Comparison of ENCODE assay signal across 8 mouse cellular contexts in genomic region chr15:9072630-9073029, GRCm38 (mm10). TPM values are rescaled to one million over a fixed set of nuclear protein-coding genes. Genes with fewer than 3 reads are reported as not detected.
DNase-seq lines count a peak whose midpoint lies in the region; ATAC-seq and TF ChIP-seq lines count a peak whose summit lies in the region.

No protein-coding gene starts in this region.

- 9% methylated on average over 5 of the region's 5 CpGs for WGBS in heart, embryonic 11.5 days (ENCODE audit: insufficient replicate concordance)
- 21% methylated on average over 5 of the region's 5 CpGs for WGBS in limb, embryonic 15.5 days
- WGBS in neural tube, embryonic 14.5 days = 40% methylated on average over 5 of the region's 5 CpGs

- no peak for TF ChIP-seq CTCF in MEL (IDR thresholded peaks at IDR 0.05 in 2 of 3, conservative IDR thresholded peaks at IDR 0.05 in 1 of 3; ENCODE audit: control insufficient read depth in 1 of 3, insufficient read depth in 1 of 3, low read depth in 2 of 3, low read length in 3 of 3, poor library complexity in 1 of 3, severe bottlenecking in 1 of 3)

- no peaks in the 10 kb centered on the region for H3K9me3 ChIP-seq in MEL (replicated peaks; ENCODE audit: insufficient read depth, low read length)
- no peaks in the 10 kb centered on the region for H3K9me3 ChIP-seq in heart, embryonic 11.5 days (replicated peaks; ENCODE audit: control insufficient read depth, low read length)
- no peaks in the 10 kb centered on the region for H3K9me3 ChIP-seq in limb, embryonic 15.5 days
- H3K9me3 ChIP-seq in neural tube, embryonic 14.5 days (ENCODE audit: control insufficient read depth, low read length) = no peaks in the 10 kb centered on the region

- peaks cover 59% of the 10 kb centered on the region for H3K79me2 ChIP-seq in MEL (ENCODE audit: control insufficient read depth, insufficient read depth, low read length, poor library complexity)

- peaks cover 22 to 24% of the 10 kb centered on the region in 2 experiments for H3K4me1 ChIP-seq in MEL (ENCODE audit: control insufficient read depth in 1 of 2, insufficient read depth in 2 of 2, low read length in 2 of 2)
- H3K4me1 ChIP-seq in heart, embryonic 11.5 days (ENCODE audit: control insufficient read depth, insufficient read depth, low read length) = peaks cover 30% of the 10 kb centered on the region
- peaks cover 23% of the 10 kb centered on the region for H3K4me1 ChIP-seq in limb, embryonic 15.5 days
- peaks cover 12% of the 10 kb centered on the region; the same call in 1 of the 2 replicates for H3K4me1 ChIP-seq in neural tube, embryonic 14.5 days (ENCODE audit: control insufficient read depth, insufficient read depth, low read length)

- TF ChIP-seq RAD21 in MEL (IDR thresholded peaks at IDR 0.05; ENCODE audit: low read depth, low read length) = no peak

- H3K9ac ChIP-seq in MEL (ENCODE audit: control insufficient read depth, low read depth, low read length, poor library complexity, severe bottlenecking) = peak overlapping the region; percentile 97
- H3K9ac ChIP-seq in heart, embryonic 11.5 days (ENCODE audit: low read depth, low read length) = peak overlapping the region; percentile 98
- H3K9ac ChIP-seq in limb, embryonic 15.5 days = no peak overlapping the region
- H3K9ac ChIP-seq in neural tube, embryonic 14.5 days (replicated peaks; ENCODE audit: low read depth, low read length) = peak overlapping the region; percentile 89; the same call in 1 of the 2 replicates

- TF ChIP-seq EP300 in MEL (IDR thresholded peaks at IDR 0.05; ENCODE audit: low read depth in 1 of 2, low read length in 2 of 2) = no peak; a peak in 1 of 4 replicates

- H3K27me3 ChIP-seq in MEL (ENCODE audit: control insufficient read depth in 1 of 2, insufficient read depth in 2 of 2, low read length in 2 of 2) = no peaks in the 10 kb centered on the region
- no peaks in the 10 kb centered on the region for H3K27me3 ChIP-seq in heart, embryonic 11.5 days (ENCODE audit: control insufficient read depth, insufficient read depth, low read length)
- no peaks in the 10 kb centered on the region for H3K27me3 ChIP-seq in limb, embryonic 15.5 days
- H3K27me3 ChIP-seq in neural tube, embryonic 14.5 days (ENCODE audit: control insufficient read depth, insufficient read depth, low read length) = no peaks in the 10 kb centered on the region

- TF ChIP-seq POLR2A in MEL (IDR thresholded peaks at IDR 0.05; ENCODE audit: control insufficient read depth in 1 of 2, insufficient read depth in 1 of 2, low read depth in 1 of 2, low read length in 2 of 2, poor library complexity in 1 of 2) = no peak; a peak in 1 of 4 replicates

- H3K4me3 ChIP-seq in MEL (ENCODE audit: control insufficient read depth in 1 of 2, insufficient read depth in 1 of 2, low read depth in 2 of 2, low read length in 2 of 2) = peak overlapping the region; percentile 95 to 98
- H3K4me3 ChIP-seq in heart, embryonic 11.5 days (ENCODE audit: low read depth, low read length) = peak overlapping the region; percentile 96
- peak overlapping the region; percentile 91 for H3K4me3 ChIP-seq in limb, embryonic 15.5 days
- peak overlapping the region; percentile 93 for H3K4me3 ChIP-seq in neural tube, embryonic 14.5 days (ENCODE audit: low read depth, low read length)

- peak overlapping the region; percentile 75 for H3K4me2 ChIP-seq in heart, embryonic 11.5 days
- H3K4me2 ChIP-seq in limb, embryonic 15.5 days = peak overlapping the region; percentile 67
- H3K4me2 ChIP-seq in neural tube, embryonic 14.5 days (ENCODE audit: low read depth, low read length) = peak overlapping the region; percentile 67

- no peak for ATAC-seq in heart, embryonic 11.5 days (replicated peaks; ENCODE audit: insufficient number of reproducible peaks, low FRiP score, low TSS enrichment)
- no peak for ATAC-seq in limb, embryonic 15.5 days (ENCODE audit: insufficient number of reproducible peaks, low FRiP score, low TSS enrichment, low read depth)
- no peak for ATAC-seq in neural tube, embryonic 14.5 days (ENCODE audit: low read depth)

- H3K36me3 ChIP-seq in MEL (ENCODE audit: control insufficient read depth in 1 of 2, insufficient read depth in 2 of 2, low read length in 2 of 2) = peaks cover 2 to 37% of the 10 kb centered on the region in 2 experiments
- H3K36me3 ChIP-seq in heart, embryonic 11.5 days (ENCODE audit: control insufficient read depth, insufficient read depth, low read length) = no peaks in the 10 kb centered on the region
- no peaks in the 10 kb centered on the region for H3K36me3 ChIP-seq in limb, embryonic 15.5 days
- H3K36me3 ChIP-seq in neural tube, embryonic 14.5 days (ENCODE audit: control insufficient read depth, insufficient read depth, low read length) = no peaks in the 10 kb centered on the region

- peak; percentile 40 for DNase-seq in adrenal gland, postnatal 10 days
- DNase-seq in adrenal gland, postnatal 25 days = no peak
- peak; percentile 80 for DNase-seq in MEL (ENCODE audit: low read depth, low spot score)
- no peak for DNase-seq in embryo, embryonic 11 days
- no peak for DNase-seq in right cerebral cortex, postnatal 4 days

- H3K27ac ChIP-seq in MEL (ENCODE audit: control insufficient read depth, low read depth, low read length) = peak overlapping the region; percentile 100
- peak overlapping the region; percentile 95 for H3K27ac ChIP-seq in heart, embryonic 11.5 days (ENCODE audit: low read depth, low read length)
- H3K27ac ChIP-seq in limb, embryonic 15.5 days = 0 out of 2 replicates have a peak overlapping the region, but pooled peaks have one; percentile 94
- no peak overlapping the region for H3K27ac ChIP-seq in neural tube, embryonic 14.5 days (ENCODE audit: low read depth, low read length)

TF ChIP-seq in MEL, 35 proteins besides CTCF, POLR2A, EP300 and RAD21:
- peak; percentile 32; the same call in 1 of the 2 replicates for TF ChIP-seq ZMIZ1 (IDR thresholded peaks at IDR 0.05; ENCODE audit: low read depth, low read length)
- peak; percentile 34; the same call in 1 of the 2 replicates for TF ChIP-seq MAX (IDR thresholded peaks at IDR 0.05; ENCODE audit: low read length)
- TF ChIP-seq CHD1 (IDR thresholded peaks at IDR 0.05; ENCODE audit: low read depth, low read length) = no peak
- peak; percentile 85 for TF ChIP-seq RCOR1 (IDR thresholded peaks at IDR 0.05; ENCODE audit: low read depth, low read length)
- peak; percentile 55 for TF ChIP-seq SIN3A (IDR thresholded peaks at IDR 0.05; ENCODE audit: low read length)
- TF ChIP-seq POLR2AphosphoS2 (IDR thresholded peaks at IDR 0.05; ENCODE audit: low read length) = no peak
TF ChIP-seq in MEL: peak in this region for 4.

RNA-seq across cellular contexts. Expression of gene Nadk2, which starts 1.6 kb away (rescaled TPM):
- total RNA-seq in adrenal gland, postnatal 10 days (2021) = 10 to 100 TPM; 74.0 to 74.3 TPM
- 73.3 and 79.6 TPM in 2 replicates for total RNA-seq in adrenal gland, postnatal 25 days (2021)
- total RNA-seq in MEL (2012; rRNA removed) = 168 and 221 TPM in 2 replicates
- polyA plus RNA-seq in MEL (2012; ENCODE audit: insufficient read depth in 1 of 2, insufficient read length in 2 of 2, low read depth in 1 of 2, low replicate concordance in 2 of 2, missing spikeins in 1 of 2) = 100 to 1,000 TPM; 361 to 659 TPM
- polyA plus RNA-seq in heart, embryonic 11.5 days (2014; fragmentation: Nextera tagmentation; extraction: Ambion mirVana) = 57.1 and 65.3 TPM in 2 replicates
- 16.2 and 19.8 TPM in 2 replicates for polyA plus RNA-seq in limb, embryonic 15.5 days (2015; fragmentation: Nextera tagmentation; extraction: Ambion mirVana)
- 37.6 and 37.7 TPM in 2 replicates for polyA plus RNA-seq in neural tube, embryonic 14.5 days (2014; fragmentation: Nextera tagmentation; extraction: Ambion mirVana)

Comparison
In these comparisons a context has a peak if more than half of its experiments do, and no peak if none do; other contexts are left out.
1. DNase-seq: peak in adrenal gland, postnatal 10 days (single experiment) and MEL (single experiment); none in adrenal gland, postnatal 25 days (single experiment), embryo, embryonic 11 days (single experiment) and right cerebral cortex, postnatal 4 days (single experiment).
2. Peak in every context shown above with its lines, with median percentiles within 50 percentile points of each other: H3K4me3 ChIP-seq and H3K4me2 ChIP-seq.